Mouse (Mus musculus): ENCODE results near the gene 4930590J08Rik. TPM values are rescaled to one million over a fixed set of nuclear protein-coding genes. Genes with fewer than 3 reads are reported as not detected.

Gene 4930590J08Rik
- polyA plus RNA-seq, 1 experiment from 2014 or later = 0.58 TPM

Other genes with a start within 250 kb of the 4930590J08Rik start
- 56.2 and 67.5 TPM in 2 replicates for gene Slc6a6, start 218.8 kb upstream of the 4930590J08Rik start, polyA plus RNA-seq (2016; fragmentation: Nextera tagmentation; extraction: Ambion mirVana)
- gene Grip2, start 75.6 kb upstream of the 4930590J08Rik start, polyA plus RNA-seq (2016; fragmentation: Nextera tagmentation; extraction: Ambion mirVana) = 0.87 and 1.0 TPM in 2 replicates
- 43.3 and 48.8 TPM in 2 replicates for gene Ccdc174, start 24.8 kb upstream of the 4930590J08Rik start, polyA plus RNA-seq (2016; fragmentation: Nextera tagmentation; extraction: Ambion mirVana)
- gene Fgd5, start 76.1 kb downstream of the 4930590J08Rik start, polyA plus RNA-seq (2016; fragmentation: Nextera tagmentation; extraction: Ambion mirVana) = 10.1 and 10.2 TPM in 2 replicates
- 29.7 and 34.0 TPM in 2 replicates for gene Nr2c2, start 188.6 kb downstream of the 4930590J08Rik start, polyA plus RNA-seq (2016; fragmentation: Nextera tagmentation; extraction: Ambion mirVana)